Mouse (Mus musculus): ENCODE measurements around the gene Srebf1. TPM values are rescaled to one million over a fixed set of nuclear protein-coding genes. Genes with fewer than 3 reads are reported as not detected.

Srebf1 gene
- polyA plus RNA-seq, 1 experiment from 2014 or later: 68.7 TPM

GRCm38 (mm10) chr11:60197998-60198619 is 24.3 kb downstream of the Srebf1 start:
- Histone ChIP-seq H3K36me3 (ENCODE audit: control insufficient read depth, insufficient read depth, low read length) (peaks cover 13% of the 10 kb centered on the region), H3K4me3 (ENCODE audit: low read depth, low read length) (no peak overlapping the region), H3K27me3 (ENCODE audit: control insufficient read depth, insufficient read depth, low read length) (no peaks in the 10 kb centered on the region), H3K4me2 (ENCODE audit: low read depth, low read length, severe bottlenecking) (no peak overlapping the region), H3K27ac (ENCODE audit: low read depth, low read length) (no peak overlapping the region), H3K4me1 (replicated peaks; ENCODE audit: control insufficient read depth, insufficient read depth, low read length) (no peaks in the 10 kb centered on the region), H3K9ac (ENCODE audit: low read length) (no peak overlapping the region), H3K9me3 (ENCODE audit: control insufficient read depth, low read length) (peaks cover 3% of the 10 kb centered on the region; the same call in 1 of the 2 replicates)
- no peak for ATAC-seq (replicated peaks; ENCODE audit: low FRiP score)
- 83% methylated on average over 24 of the region's 24 CpGs for WGBS
- DNase-seq (ENCODE audit: low spot score): no peak

DNA sequence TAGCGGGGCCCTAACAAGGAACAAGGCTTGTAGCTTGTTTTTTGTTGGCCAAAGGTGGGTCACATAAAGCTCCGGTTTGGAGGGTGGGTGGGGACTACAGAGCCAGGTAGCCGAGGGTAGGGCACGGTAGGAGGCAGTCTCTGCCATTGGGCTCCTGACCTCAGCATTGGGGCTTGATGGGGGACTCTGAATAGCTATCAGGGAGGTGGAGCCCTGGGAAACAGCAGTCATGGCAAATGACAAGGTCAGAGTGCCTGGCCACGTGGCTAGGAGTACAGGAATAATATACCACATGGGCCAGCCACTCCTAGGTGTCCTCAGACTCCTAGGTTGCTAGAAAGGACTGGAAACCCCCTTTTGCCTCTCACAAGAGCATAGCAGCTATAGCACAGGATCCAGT is 26.0 kb downstream of the Srebf1 start:
- WGBS: 79% methylated on average over 5 of the region's 5 CpGs

GRCm38 (mm10) chr11:60195108-60195507 is 27.3 kb downstream of the Srebf1 start:
- H3K4me1 ChIP-seq (replicated peaks; ENCODE audit: control insufficient read depth, insufficient read depth, low read length): no peaks in the 10 kb centered on the region
- no peak overlapping the region for H3K27ac ChIP-seq (ENCODE audit: low read depth, low read length)
- H3K4me2 ChIP-seq (ENCODE audit: low read depth, low read length, severe bottlenecking): no peak overlapping the region
- H3K27me3 ChIP-seq (ENCODE audit: control insufficient read depth, insufficient read depth, low read length): no peaks in the 10 kb centered on the region
- H3K36me3 ChIP-seq (ENCODE audit: control insufficient read depth, insufficient read depth, low read length): peaks cover 26% of the 10 kb centered on the region
- no peak overlapping the region for H3K4me3 ChIP-seq (ENCODE audit: low read depth, low read length)
- ATAC-seq (replicated peaks; ENCODE audit: low FRiP score) (no peak), DNase-seq (ENCODE audit: low spot score) (peak; percentile 49)
- no peak overlapping the region for H3K9ac ChIP-seq (ENCODE audit: low read length)
- H3K9me3 ChIP-seq (ENCODE audit: control insufficient read depth, low read length): peaks cover 3% of the 10 kb centered on the region; the same call in 1 of the 2 replicates

More for the DNA sequence above, 26.0 kb downstream of the Srebf1 start:
- Histone ChIP-seq H3K27me3 (ENCODE audit: control insufficient read depth, insufficient read depth, low read length) (no peaks in the 10 kb centered on the region), H3K4me1 (replicated peaks; ENCODE audit: control insufficient read depth, insufficient read depth, low read length) (no peaks in the 10 kb centered on the region), H3K9me3 (ENCODE audit: control insufficient read depth, low read length) (peaks cover 3% of the 10 kb centered on the region; the same call in 1 of the 2 replicates), H3K36me3 (ENCODE audit: control insufficient read depth, insufficient read depth, low read length) (peaks cover 16% of the 10 kb centered on the region), H3K9ac (ENCODE audit: low read length) (no peak overlapping the region), H3K27ac (ENCODE audit: low read depth, low read length) (no peak overlapping the region), H3K4me2 (ENCODE audit: low read depth, low read length, severe bottlenecking) (no peak overlapping the region), H3K4me3 (ENCODE audit: low read depth, low read length) (no peak overlapping the region)
- DNase-seq (ENCODE audit: low spot score): no peak
- ATAC-seq (replicated peaks; ENCODE audit: low FRiP score): no peak

DNA sequence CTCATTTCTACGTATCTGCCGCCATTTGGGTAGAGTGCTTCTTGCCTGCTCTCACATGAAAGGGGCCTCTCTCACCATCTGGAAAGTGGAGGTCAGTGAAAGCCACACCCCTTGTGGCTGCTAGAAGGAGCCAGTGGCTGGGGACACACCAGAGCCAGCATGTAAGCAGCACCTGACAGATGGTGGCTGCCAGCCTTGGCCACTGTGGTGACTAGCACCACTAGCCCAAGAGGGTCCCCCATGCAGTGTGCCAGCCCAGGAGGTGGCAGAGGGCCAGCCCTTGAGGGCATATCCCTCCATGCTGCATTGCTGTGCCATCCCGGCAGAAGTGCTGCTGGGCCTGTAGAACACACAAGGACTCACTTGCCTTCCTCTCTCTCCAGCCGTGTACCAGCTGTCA is 28.8 kb downstream of the Srebf1 start:
- ATAC-seq (replicated peaks; ENCODE audit: low FRiP score): no peak

GRCm38 (mm10) chr11:60192534-60192933 is 29.8 kb downstream of the Srebf1 start:
- H3K36me3 ChIP-seq (ENCODE audit: control insufficient read depth, insufficient read depth, low read length): peaks cover 36% of the 10 kb centered on the region
- H3K4me3 ChIP-seq (ENCODE audit: low read depth, low read length): no peak overlapping the region
- 83% methylated on average over 6 of the region's 6 CpGs for WGBS
- H3K4me1 ChIP-seq (replicated peaks; ENCODE audit: control insufficient read depth, insufficient read depth, low read length): no peaks in the 10 kb centered on the region
- no peak for DNase-seq (ENCODE audit: low spot score)
- no peak overlapping the region for H3K9ac ChIP-seq (ENCODE audit: low read length)
- no peak for ATAC-seq (replicated peaks; ENCODE audit: low FRiP score)
- H3K4me2 ChIP-seq (ENCODE audit: low read depth, low read length, severe bottlenecking): no peak overlapping the region
- no peak overlapping the region for H3K27ac ChIP-seq (ENCODE audit: low read depth, low read length)
- H3K27me3 ChIP-seq (ENCODE audit: control insufficient read depth, insufficient read depth, low read length): no peaks in the 10 kb centered on the region
- H3K9me3 ChIP-seq (ENCODE audit: control insufficient read depth, low read length): peaks cover 3% of the 10 kb centered on the region; the same call in 1 of the 2 replicates

More for the DNA sequence above, 28.8 kb downstream of the Srebf1 start:
- peak; percentile 52 for DNase-seq (ENCODE audit: low spot score)
- no peaks in the 10 kb centered on the region for H3K4me1 ChIP-seq (replicated peaks; ENCODE audit: control insufficient read depth, insufficient read depth, low read length)
- no peak overlapping the region for H3K4me2 ChIP-seq (ENCODE audit: low read depth, low read length, severe bottlenecking)
- 79% methylated on average over 4 of the region's 4 CpGs for WGBS
- H3K9ac ChIP-seq (ENCODE audit: low read length): no peak overlapping the region
- no peak overlapping the region for H3K4me3 ChIP-seq (ENCODE audit: low read depth, low read length)
- H3K36me3 ChIP-seq (ENCODE audit: control insufficient read depth, insufficient read depth, low read length): peaks cover 31% of the 10 kb centered on the region
- H3K9me3 ChIP-seq (ENCODE audit: control insufficient read depth, low read length): peaks cover 3% of the 10 kb centered on the region; the same call in 1 of the 2 replicates
- no peak overlapping the region for H3K27ac ChIP-seq (ENCODE audit: low read depth, low read length)
- H3K27me3 ChIP-seq (ENCODE audit: control insufficient read depth, insufficient read depth, low read length): no peaks in the 10 kb centered on the region

- no peaks in the 10 kb centered on the region for H3K27me3 ChIP-seq (ENCODE audit: control insufficient read depth, insufficient read depth, low read length)
- DNase-seq (ENCODE audit: low spot score) (peak; percentile 52), ATAC-seq (replicated peaks; ENCODE audit: low FRiP score) (no peak)
- no peak overlapping the region for H3K4me2 ChIP-seq (ENCODE audit: low read depth, low read length, severe bottlenecking)
- peaks cover 47% of the 10 kb centered on the region for H3K36me3 ChIP-seq (ENCODE audit: control insufficient read depth, insufficient read depth, low read length)
- H3K4me1 ChIP-seq (replicated peaks; ENCODE audit: control insufficient read depth, insufficient read depth, low read length): 0 out of 2 replicates have a peak, but pooled peaks cover 2% of the 10 kb centered on the region
- H3K9ac ChIP-seq (ENCODE audit: low read length): no peak overlapping the region
- H3K4me3 ChIP-seq (ENCODE audit: low read depth, low read length): no peak overlapping the region
- 93% methylated on average over 17 of the region's 17 CpGs for WGBS
- H3K27ac ChIP-seq (ENCODE audit: low read depth, low read length): no peak overlapping the region
- peaks cover 3% of the 10 kb centered on the region; the same call in 1 of the 2 replicates for H3K9me3 ChIP-seq (ENCODE audit: control insufficient read depth, low read length)
Measured at GRCm38 (mm10) chr11:60190055-60190641, 32.2 kb downstream of the Srebf1 start.

DNA sequence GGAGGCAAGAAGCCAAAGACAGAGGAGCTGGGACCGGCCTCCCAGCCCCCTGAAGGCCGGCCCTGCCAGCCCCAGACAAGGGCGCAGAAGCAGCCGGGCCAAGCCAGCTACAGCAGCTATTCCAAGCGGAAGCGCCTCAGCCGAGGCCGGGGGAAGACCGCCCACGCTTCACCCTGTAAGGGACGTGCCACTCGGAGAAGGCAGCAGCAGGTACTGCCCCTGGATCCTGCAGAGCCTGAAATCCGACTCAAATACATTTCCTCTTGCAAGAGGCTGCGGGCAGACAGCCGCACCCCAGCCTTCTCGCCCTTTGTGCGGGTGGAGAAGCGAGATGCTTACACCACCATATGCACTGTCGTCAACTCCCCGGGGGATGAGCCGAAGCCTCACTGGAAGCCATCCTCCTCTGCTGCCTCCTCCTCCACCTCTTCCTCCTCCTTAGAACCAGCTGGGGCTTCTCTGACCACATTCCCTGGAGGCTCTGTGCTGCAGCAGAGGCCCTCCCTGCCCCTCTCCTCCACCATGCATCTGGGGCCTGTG is 32.8 kb downstream of the Srebf1 start:
- 85% methylated on average over 21 of the region's 21 CpGs for WGBS
- Histone ChIP-seq H3K4me1 (replicated peaks; ENCODE audit: control insufficient read depth, insufficient read depth, low read length) (0 out of 2 replicates have a peak, but pooled peaks cover 2% of the 10 kb centered on the region), H3K4me2 (ENCODE audit: low read depth, low read length, severe bottlenecking) (0 out of 2 replicates have a peak overlapping the region, but pooled peaks have one; percentile 2), H3K9ac (ENCODE audit: low read length) (no peak overlapping the region), H3K27me3 (ENCODE audit: control insufficient read depth, insufficient read depth, low read length) (no peaks in the 10 kb centered on the region), H3K36me3 (ENCODE audit: control insufficient read depth, insufficient read depth, low read length) (peaks cover 41% of the 10 kb centered on the region), H3K9me3 (ENCODE audit: control insufficient read depth, low read length) (no peaks in the 10 kb centered on the region), H3K27ac (ENCODE audit: low read depth, low read length) (no peak overlapping the region), H3K4me3 (ENCODE audit: low read depth, low read length) (no peak overlapping the region)
- DNase-seq (ENCODE audit: low spot score): no peak
- no peak for ATAC-seq (replicated peaks; ENCODE audit: low FRiP score)

- no peak overlapping the region for H3K9ac ChIP-seq (ENCODE audit: low read length)
- no peaks in the 10 kb centered on the region for H3K9me3 ChIP-seq (ENCODE audit: control insufficient read depth, low read length)
- no peak overlapping the region for H3K27ac ChIP-seq (ENCODE audit: low read depth, low read length)
- ATAC-seq (replicated peaks; ENCODE audit: low FRiP score) (no peak), DNase-seq (ENCODE audit: low spot score) (peak; percentile 51)
- H3K4me1 ChIP-seq (replicated peaks; ENCODE audit: control insufficient read depth, insufficient read depth, low read length): peaks cover 10% of the 10 kb centered on the region
- H3K4me3 ChIP-seq (ENCODE audit: low read depth, low read length): no peak overlapping the region
- no peak overlapping the region for H3K4me2 ChIP-seq (ENCODE audit: low read depth, low read length, severe bottlenecking)
- peaks cover 34% of the 10 kb centered on the region for H3K36me3 ChIP-seq (ENCODE audit: control insufficient read depth, insufficient read depth, low read length)
- WGBS: 90% methylated on average over 25 of the region's 25 CpGs
- no peaks in the 10 kb centered on the region for H3K27me3 ChIP-seq (ENCODE audit: control insufficient read depth, insufficient read depth, low read length)
Measured at GRCm38 (mm10) chr11:60188275-60188853, 34.0 kb downstream of the Srebf1 start.
